Mouse (Mus musculus) forebrain, embryonic 14.5 days (tissue): ENCODE results near the gene Shcbp1l. TPM values are rescaled to one million over a fixed set of nuclear protein-coding genes. Genes with fewer than 3 reads are reported as not detected.
"Not testable (repeated sequence)": the region's sequence is repeated elsewhere in the genome, so short reads cannot be mapped to it uniquely, and the experiment has no call there.

Experiments used
- ATAC-seq: fragments of 200-750 bp; cut with Nextera tagmentation; 2 replicates; pipeline ENCODE4 v1.8.0; 2017; ENCODE audit warnings: mild to moderate bottlenecking, moderate library complexity
- DNase-seq: peaks from one replicate; pipeline ENCODE4 v3.0.0-alpha.2; 2015; ENCODE audit warnings: low spot score
- H3K27ac ChIP-seq: fragments of 300-500 bp; sonication (generic); 2 replicates; pipeline ENCODE4 v1.5.1; 2014; ENCODE audit warnings: low read depth, mild to moderate bottlenecking, control low read depth, low read length, moderate library complexity
- H3K27me3 ChIP-seq: fragments of 300-500 bp; sonication (generic); replicated peaks from 2 replicates; pipeline ENCODE4 v1.6.1; 2014; ENCODE audit warnings: low read length, control low read depth, mixed read lengths; ENCODE audit not compliant: control insufficient read depth, insufficient read depth
- H3K36me3 ChIP-seq: fragments of 300-500 bp; sonication (generic); 2 replicates; pipeline ENCODE4 v1.6.1; 2014; ENCODE audit warnings: low read length, control low read depth; ENCODE audit not compliant: control insufficient read depth, insufficient read depth
- H3K4me1 ChIP-seq: fragments of 300-500 bp; sonication (generic); 2 replicates; pipeline ENCODE4 v1.6.1; 2014; ENCODE audit warnings: antibody characterized with exemption, low read length, control low read depth; ENCODE audit not compliant: control insufficient read depth, insufficient read depth
- H3K4me2 ChIP-seq: fragments of 300-500 bp; sonication (generic); 2 replicates; pipeline ENCODE4 v1.6.1; 2014; ENCODE audit warnings: mild to moderate bottlenecking, control low read depth, low read length
- H3K4me3 ChIP-seq: fragments of 300-500 bp; sonication (generic); 2 replicates; pipeline ENCODE4 v1.5.1; 2014; ENCODE audit warnings: low read depth, low read length, control low read depth
- H3K9ac ChIP-seq: fragments of 300-500 bp; sonication (generic); 2 replicates; pipeline ENCODE4 v1.6.1; 2014; ENCODE audit warnings: mild to moderate bottlenecking, low read length, control low read depth, moderate library complexity
- H3K9me3 ChIP-seq: fragments of 300-500 bp; sonication (generic); replicated peaks from 2 replicates; pipeline ENCODE4 v1.6.1; 2016; ENCODE audit warnings: low read length, control low read depth, mixed read lengths; ENCODE audit not compliant: control insufficient read depth
- WGBS: fragments of 180-500 bp; shearing (Covaris S2); extraction: QIAGEN DNeasy Blood & Tissue Kit; methylation state at CpG from one replicate; pipeline ENCODE4 v1.1.7; 2014; 5-methylcytosine and 5-hydroxymethylcytosine counted together
- polyA plus RNA-seq: library from polyadenylated mRNA; unstranded; fragments of >200 nt; fragmentation: Nextera tagmentation; extraction: Ambion mirVana; gene quantifications from 2 replicates; pipeline ENCODE4 v1.2.1, GENCODE M21; 2014

Shcbp1l gene
- polyA plus RNA-seq: 0.15 and 0.23 TPM in 2 replicates

DNA sequence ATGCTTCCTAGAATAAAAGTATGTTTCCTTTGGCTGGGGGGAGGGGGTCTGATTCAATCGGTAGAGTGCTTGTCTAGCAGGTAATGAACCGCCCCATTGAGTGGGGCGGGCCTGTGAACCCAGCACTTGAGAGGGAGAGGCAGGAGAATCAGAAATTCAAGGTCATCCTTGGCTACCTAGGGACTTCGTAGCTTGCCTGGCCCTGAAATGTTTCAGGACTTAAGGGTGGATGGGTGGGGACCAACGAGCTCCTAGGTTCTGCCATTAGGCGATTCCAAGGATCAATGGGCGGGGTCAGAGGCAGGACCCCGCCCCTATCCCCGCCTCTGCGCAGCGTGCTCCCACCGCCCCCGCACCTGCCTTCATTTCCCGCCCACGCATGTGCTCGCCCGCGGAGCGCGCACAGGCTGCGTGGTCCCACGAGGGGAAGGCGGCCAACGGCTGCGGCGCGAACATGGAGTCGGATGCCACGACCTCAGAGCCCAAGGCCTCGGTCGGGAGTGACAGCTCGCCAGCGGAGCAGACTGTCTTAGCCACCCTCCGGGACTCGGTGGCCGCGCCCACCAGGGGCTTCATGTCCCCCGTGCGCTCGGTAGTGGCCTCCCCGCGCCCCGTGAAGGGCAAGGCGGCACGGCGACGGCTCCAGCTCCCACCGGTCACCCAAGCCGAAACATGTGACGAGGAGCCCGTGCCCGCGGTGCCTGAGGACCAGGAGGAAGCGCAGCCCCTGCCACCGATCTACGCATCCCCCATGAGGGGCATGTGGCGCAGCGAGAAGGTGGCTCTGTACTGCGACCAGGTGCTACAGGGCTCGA is at the start of gene Shcbp1l:
Shcbp1l (plus strand) TSS at position 393 of the 815 bp plus-strand sequence.
- no peaks in the 10 kb centered on the region for H3K36me3 ChIP-seq
- peak; percentile 89 for ATAC-seq
- 2% methylated on average over 53 of the region's 60 CpGs for WGBS
- H3K9me3 ChIP-seq: no peaks in the 10 kb centered on the region
- peak within 1 kb of the TSS; percentile 93 for H3K4me2 ChIP-seq
- H3K4me1 ChIP-seq: peaks cover 5% of the 10 kb centered on the region; the same call in 1 of the 2 replicates
- H3K27ac ChIP-seq: no peak within 1 kb of the TSS
- H3K9ac ChIP-seq: peak within 1 kb of the TSS; percentile 62
- DNase-seq: peak; percentile 81
- peak within 1 kb of the TSS; percentile 49 for H3K4me3 ChIP-seq
- no peaks in the 10 kb centered on the region for H3K27me3 ChIP-seq

GRCm38 (mm10) chr1:153376446-153376845 is 48.5 kb upstream of the Shcbp1l start:
- DNase-seq: no peak
- no peaks in the 10 kb centered on the region for H3K27me3 ChIP-seq
- H3K27ac ChIP-seq: no peak overlapping the region
- no peak overlapping the region for H3K4me3 ChIP-seq
- H3K9ac ChIP-seq: no peak overlapping the region
- H3K9me3 ChIP-seq: no peaks in the 10 kb centered on the region
- WGBS: 13% methylated on average over 6 of the region's 6 CpGs
- no peaks in the 10 kb centered on the region; the same call in 1 of the 2 replicates for H3K4me1 ChIP-seq
- H3K4me2 ChIP-seq: no peak overlapping the region
- H3K36me3 ChIP-seq: no peaks in the 10 kb centered on the region
- ATAC-seq: no peak

- Histone ChIP-seq H3K4me2 (no peak overlapping the region), H3K36me3 (no peaks in the 10 kb centered on the region), H3K9me3 (no peaks in the 10 kb centered on the region), H3K9ac (no peak overlapping the region), H3K4me3 (no peak overlapping the region), H3K27me3 (no peaks in the 10 kb centered on the region), H3K4me1 (no peaks in the 10 kb centered on the region; the same call in 1 of the 2 replicates), H3K27ac (no peak overlapping the region)
- ATAC-seq (no peak), DNase-seq (no peak)
- 41% methylated on average over 6 of the region's 6 CpGs for WGBS
Measured at GRCm38 (mm10) chr1:153378587-153378986, 46.4 kb upstream of the Shcbp1l start.

DNA sequence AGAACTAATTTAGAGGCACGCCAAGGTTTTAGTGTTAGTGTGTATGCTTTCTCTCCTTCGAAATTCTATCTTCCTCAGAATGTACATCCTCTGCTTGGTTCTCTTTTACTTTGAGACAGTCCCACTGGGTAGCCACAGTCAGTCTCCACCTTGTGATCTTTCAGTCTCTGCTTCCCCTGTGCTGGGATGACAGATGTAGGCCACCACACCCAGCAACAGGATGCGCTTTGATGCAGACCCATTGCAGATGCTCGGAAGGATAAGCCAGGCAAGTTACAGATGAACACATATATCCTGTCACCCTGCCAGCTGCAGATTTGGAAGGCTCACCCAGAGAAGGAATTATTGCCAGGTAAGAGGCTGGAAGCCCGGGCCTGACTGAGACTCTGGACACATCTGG is 45.1 kb upstream of the Shcbp1l start:
- Histone ChIP-seq H3K4me2 (no peak overlapping the region), H3K9me3 (no peaks in the 10 kb centered on the region), H3K36me3 (no peaks in the 10 kb centered on the region), H3K27ac (no peak overlapping the region), H3K4me3 (no peak overlapping the region), H3K9ac (no peak overlapping the region), H3K27me3 (no peaks in the 10 kb centered on the region), H3K4me1 (no peaks in the 10 kb centered on the region; the same call in 1 of the 2 replicates)
- 81% methylated on average over 5 of the region's 5 CpGs for WGBS
- no peak for ATAC-seq
- no peak for DNase-seq

DNA sequence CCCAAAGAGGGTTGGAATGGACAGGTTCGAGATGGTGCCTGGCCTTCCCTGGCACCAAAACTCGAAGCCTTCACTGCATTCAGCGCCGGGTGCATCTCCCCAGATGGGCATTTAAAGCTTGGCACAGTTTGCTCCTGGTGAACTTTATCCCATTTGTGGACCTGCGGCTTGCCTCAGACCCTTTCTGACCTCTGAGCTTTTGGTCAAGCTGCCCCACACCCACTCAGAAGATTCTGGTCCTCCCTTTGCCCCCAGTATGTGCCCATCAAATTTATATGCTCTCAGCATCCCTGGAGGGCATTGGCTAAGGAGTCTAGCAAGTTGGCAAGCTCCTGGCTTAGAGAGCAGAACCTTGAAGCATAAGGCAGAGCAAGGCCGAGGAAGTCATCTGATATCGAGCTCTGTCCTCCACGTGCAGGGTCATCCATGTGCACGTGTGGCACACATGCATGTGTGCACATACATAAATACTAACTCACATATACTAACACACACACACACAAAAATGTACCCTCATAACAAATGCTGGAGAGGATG is 44.1 kb upstream of the Shcbp1l start:
- Histone ChIP-seq H3K4me2 (no peak overlapping the region), H3K4me1 (no peaks in the 10 kb centered on the region; the same call in 1 of the 2 replicates), H3K27me3 (no peaks in the 10 kb centered on the region), H3K36me3 (no peaks in the 10 kb centered on the region), H3K9ac (no peak overlapping the region), H3K9me3 (no peaks in the 10 kb centered on the region), H3K4me3 (no peak overlapping the region), H3K27ac (no peak overlapping the region)
- no peak for ATAC-seq
- no peak for DNase-seq
- WGBS: 91% methylated on average over 9 of the region's 9 CpGs

- H3K27me3 ChIP-seq: no peaks in the 10 kb centered on the region
- H3K9me3 ChIP-seq: no peaks in the 10 kb centered on the region
- ATAC-seq (no peak), DNase-seq (no peak)
- 67% methylated on average over 6 of the region's 6 CpGs for WGBS
- no peak overlapping the region for H3K4me2 ChIP-seq
- no peaks in the 10 kb centered on the region for H3K36me3 ChIP-seq
- no peaks in the 10 kb centered on the region for H3K4me1 ChIP-seq
- H3K9ac ChIP-seq: no peak overlapping the region
- H3K27ac ChIP-seq: no peak overlapping the region
- no peak overlapping the region for H3K4me3 ChIP-seq
Measured at GRCm38 (mm10) chr1:153385081-153385480, 39.9 kb upstream of the Shcbp1l start.

DNA sequence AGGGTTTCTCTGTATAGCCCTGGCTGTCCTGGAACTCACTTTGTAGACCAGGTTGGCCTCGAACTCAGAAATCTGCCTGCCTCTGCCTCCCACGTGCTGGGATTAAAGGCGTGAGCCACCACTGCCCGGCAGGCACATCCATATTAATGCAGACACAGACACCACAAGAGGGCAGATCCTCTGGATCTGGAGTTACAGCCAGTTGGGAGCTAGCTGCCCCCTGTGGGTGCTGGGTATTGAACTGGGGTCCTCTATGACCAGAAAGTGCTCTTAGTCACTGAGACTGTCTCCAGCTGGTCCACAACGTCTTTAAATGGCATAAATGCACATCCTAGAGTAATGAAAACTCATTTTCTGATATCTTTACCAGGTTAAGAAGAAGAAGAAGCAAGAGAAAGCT is 39.3 kb upstream of the Shcbp1l start:
- H3K9me3 ChIP-seq, DNase-seq, ATAC-seq, H3K9ac ChIP-seq, H3K4me1 ChIP-seq, H3K4me3 ChIP-seq, H3K27ac ChIP-seq, H3K4me2 ChIP-seq, H3K36me3 ChIP-seq, H3K27me3 ChIP-seq: not testable (repeated sequence)
- 86% methylated on average over 5 of the region's 5 CpGs for WGBS

DNA sequence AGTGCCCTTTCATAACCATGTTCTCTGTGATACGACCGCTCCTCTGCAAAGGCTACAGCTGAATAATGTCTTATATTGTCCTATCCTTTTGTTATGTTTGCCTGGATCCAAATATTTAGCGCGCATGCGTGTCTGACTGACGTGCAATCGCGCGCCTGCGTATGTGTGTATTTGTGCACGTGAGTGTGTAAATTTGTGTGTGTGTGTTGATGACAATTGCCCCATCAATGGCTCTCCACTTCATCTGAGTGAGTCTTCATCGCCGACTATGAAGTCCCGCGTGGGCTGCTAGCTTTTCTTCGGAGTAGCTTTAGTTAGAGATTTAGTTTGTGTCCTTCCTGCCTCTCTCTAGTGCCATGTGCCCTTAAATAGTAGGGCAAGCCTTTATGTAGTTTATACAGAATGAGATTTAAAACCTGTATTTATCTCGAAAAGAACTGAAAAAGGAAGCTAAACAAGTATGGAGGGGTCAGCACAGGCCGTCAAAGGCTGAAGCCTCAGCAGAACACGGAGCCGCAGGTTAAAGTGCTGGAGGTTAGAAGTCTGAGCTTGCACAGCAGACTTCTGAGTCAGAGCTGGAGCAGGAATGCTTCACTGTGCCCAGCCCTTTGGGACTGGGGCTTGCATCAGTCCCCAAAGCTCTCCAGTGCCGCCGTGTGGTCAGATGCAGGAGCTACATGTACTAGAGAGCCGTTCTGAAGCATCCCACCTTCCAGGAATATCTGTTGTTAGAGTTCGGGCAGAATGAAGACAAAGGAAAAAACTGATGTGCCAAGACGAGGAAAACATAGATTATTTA is 38.5 kb upstream of the Shcbp1l start:
- Histone ChIP-seq H3K4me2 (no peak overlapping the region), H3K27me3 (no peaks in the 10 kb centered on the region), H3K9ac (no peak overlapping the region), H3K27ac (no peak overlapping the region), H3K4me3 (no peak overlapping the region), H3K36me3 (no peaks in the 10 kb centered on the region), H3K9me3 (no peaks in the 10 kb centered on the region), H3K4me1 (no peaks in the 10 kb centered on the region)
- peak; percentile 88 for DNase-seq
- WGBS: 54% methylated on average over 25 of the region's 25 CpGs
- ATAC-seq: peak; percentile 84
